Mouse (Mus musculus): ENCODE results near the gene Cyp1a2. TPM values are rescaled to one million over a fixed set of nuclear protein-coding genes. Genes with fewer than 3 reads are reported as not detected.

Cyp1a2 gene
- total RNA-seq, 2 experiments from 2014 or later = not detected

- intact Hi-C loops (cut with DNase I) = no loop called here
- DNase-seq = no peak
Measured at GRCm38 (mm10) chr9:57681411-57681810, 2.1 kb downstream of the Cyp1a2 start.

GRCm38 (mm10) chr9:57671500-57671899, 12.0 kb downstream of the Cyp1a2 start:
- intact Hi-C loops (cut with DNase I) = no loop called here
- no peak for DNase-seq

GRCm38 (mm10) chr9:57671037-57671436, 12.5 kb downstream of the Cyp1a2 start:
- DNase-seq = no peak
- intact Hi-C loops (cut with DNase I) = no loop called here

- intact Hi-C loops (cut with DNase I) = loop anchor here (5.0 kb wide), 1 partner anchor 38 kb away; the partner anchor contains the start of gene Edc3
- DNase-seq = no peak
Measured at GRCm38 (mm10) chr9:57669566-57669965, 13.9 kb downstream of the Cyp1a2 start.

GRCm38 (mm10) chr9:57668277-57668676, 15.2 kb downstream of the Cyp1a2 start:
- intact Hi-C loops (cut with DNase I) = loop anchor here (5.0 kb wide), 1 partner anchor 39 kb away; the partner anchor contains the start of gene Edc3
- DNase-seq = no peak

- DNase-seq = no peak
- intact Hi-C loops (cut with DNase I) = loop anchor here (5.0 kb wide), 1 partner anchor 39 kb away; the partner anchor contains the start of gene Edc3
Measured at GRCm38 (mm10) chr9:57667817-57668216, 15.7 kb downstream of the Cyp1a2 start.

GRCm38 (mm10) chr9:57667136-57667535, 16.4 kb downstream of the Cyp1a2 start:
- intact Hi-C loops (cut with DNase I) = loop anchor here (5.0 kb wide), 1 partner anchor 40 kb away; the partner anchor contains the start of gene Edc3

GRCm38 (mm10) chr9:57666536-57666935, 17.0 kb downstream of the Cyp1a2 start:
- intact Hi-C loops (cut with DNase I) = loop anchor here (5.0 kb wide), 1 partner anchor 41 kb away; the partner anchor contains the start of gene Edc3
- DNase-seq = no peak

More at GRCm38 (mm10) chr9:57667136-57667535, 16.4 kb downstream of the Cyp1a2 start:
- no peak for DNase-seq

GRCm38 (mm10) chr9:57664616-57665015, 18.9 kb downstream of the Cyp1a2 start:
- DNase-seq = no peak
- intact Hi-C loops (cut with DNase I) = loop anchor here (5.0 kb wide), 2 partner anchors 43 to 333 kb away; partner anchors contain the start of gene Edc3

- intact Hi-C loops (cut with DNase I) = loop anchor here (5.0 kb wide), 1 partner anchor 336 kb away; no protein-coding TSS in a partner anchor
- no peak for DNase-seq
Measured at GRCm38 (mm10) chr9:57661552-57661951, 22.0 kb downstream of the Cyp1a2 start.

- DNase-seq = no peak
- intact Hi-C loops (cut with DNase I) = loop anchor here (5.0 kb wide), 1 partner anchor 337 kb away; no protein-coding TSS in a partner anchor
Measured at GRCm38 (mm10) chr9:57660501-57660900, 23.0 kb downstream of the Cyp1a2 start.

- intact Hi-C loops (cut with DNase I) = loop anchor here (1.0 to 5.0 kb wide), 4 partner anchors 85 to 338 kb away; partner anchors contain the start of gene Cox5a
- DNase-seq = peak; percentile 85 to 90
Measured at GRCm38 (mm10) chr9:57659774-57660173, 23.7 kb downstream of the Cyp1a2 start.

GRCm38 (mm10) chr9:57658970-57659369, 24.5 kb downstream of the Cyp1a2 start:
- no peak for DNase-seq
- intact Hi-C loops (cut with DNase I) = loop anchor here (1.0 to 5.0 kb wide), 3 partner anchors 85 to 172 kb away; partner anchors contain the start of gene Cox5a

GRCm38 (mm10) chr9:57657843-57658242, 25.7 kb downstream of the Cyp1a2 start:
- no peak for DNase-seq
- intact Hi-C loops (cut with DNase I) = loop anchor here (5.0 kb wide), 2 partner anchors 136 to 171 kb away; partner anchors contain the start of gene Cox5a

- peak in 1 of 2 experiments; percentile 47 for DNase-seq
- intact Hi-C loops (cut with DNase I) = loop anchor here (5.0 kb wide), 2 partner anchors 134 to 169 kb away; partner anchors contain the start of gene Cox5a
Measured at GRCm38 (mm10) chr9:57656631-57657350, 26.7 kb downstream of the Cyp1a2 start.

GRCm38 (mm10) chr9:57655749-57656148, 27.8 kb downstream of the Cyp1a2 start:
- DNase-seq = peak; percentile 95 to 98

GRCm38 (mm10) chr9:57654966-57655365, 28.5 kb downstream of the Cyp1a2 start:
- DNase-seq = no peak
- intact Hi-C loops (cut with DNase I) = loop anchor here (1.0 to 5.0 kb wide), 4 partner anchors 26 to 168 kb away; partner anchors contain the start of gene Cox5a

More at GRCm38 (mm10) chr9:57655749-57656148, 27.8 kb downstream of the Cyp1a2 start:
- intact Hi-C loops (cut with DNase I) = loop anchor here (1.0 to 5.0 kb wide), 4 partner anchors 26 to 168 kb away; partner anchors contain the start of gene Cox5a

GRCm38 (mm10) chr9:57653283-57653682, 30.2 kb downstream of the Cyp1a2 start, which contains the start of gene Csk:
TSS of gene Csk (minus strand) at chr9:57653631.
- no peak for DNase-seq
- intact Hi-C loops (cut with DNase I) = no loop called here

GRCm38 (mm10) chr9:57652855-57653254, 30.6 kb downstream of the Cyp1a2 start:
- intact Hi-C loops (cut with DNase I) = no loop called here
- no peak for DNase-seq

- DNase-seq = peak in 1 of 2 experiments; percentile 6
- intact Hi-C loops (cut with DNase I) = no loop called here
Measured at GRCm38 (mm10) chr9:57652351-57652750, 31.2 kb downstream of the Cyp1a2 start.

GRCm38 (mm10) chr9:57650786-57651311, 32.7 kb downstream of the Cyp1a2 start:
- intact Hi-C loops (cut with DNase I) = no loop called here
- DNase-seq = peak in 1 of 2 experiments; percentile 34
